Mouse (Mus musculus): ENCODE data around the gene Mkln1. TPM values are rescaled to one million over a fixed set of nuclear protein-coding genes. Genes with fewer than 3 reads are reported as not detected.

The Mkln1 gene
- 100 to 1,000 TPM; 180 to 188 TPM for total RNA-seq (2021)
- long read RNA-seq, experiment 1, full-length matches to known transcripts, result 162 of 182 reads
- long read RNA-seq, experiment 1, partial matches to known transcripts, result 1 of 182 reads
- long read RNA-seq, experiment 1, other reads (novel, unspliced or antisense), result 19 of 182 reads
- long read RNA-seq, experiment 2, full-length matches to known transcripts, result 148 of 176 reads
- long read RNA-seq, experiment 2, partial matches to known transcripts, result 2 of 176 reads
- long read RNA-seq, experiment 2, other reads (novel, unspliced or antisense), result 26 of 176 reads

DNA sequence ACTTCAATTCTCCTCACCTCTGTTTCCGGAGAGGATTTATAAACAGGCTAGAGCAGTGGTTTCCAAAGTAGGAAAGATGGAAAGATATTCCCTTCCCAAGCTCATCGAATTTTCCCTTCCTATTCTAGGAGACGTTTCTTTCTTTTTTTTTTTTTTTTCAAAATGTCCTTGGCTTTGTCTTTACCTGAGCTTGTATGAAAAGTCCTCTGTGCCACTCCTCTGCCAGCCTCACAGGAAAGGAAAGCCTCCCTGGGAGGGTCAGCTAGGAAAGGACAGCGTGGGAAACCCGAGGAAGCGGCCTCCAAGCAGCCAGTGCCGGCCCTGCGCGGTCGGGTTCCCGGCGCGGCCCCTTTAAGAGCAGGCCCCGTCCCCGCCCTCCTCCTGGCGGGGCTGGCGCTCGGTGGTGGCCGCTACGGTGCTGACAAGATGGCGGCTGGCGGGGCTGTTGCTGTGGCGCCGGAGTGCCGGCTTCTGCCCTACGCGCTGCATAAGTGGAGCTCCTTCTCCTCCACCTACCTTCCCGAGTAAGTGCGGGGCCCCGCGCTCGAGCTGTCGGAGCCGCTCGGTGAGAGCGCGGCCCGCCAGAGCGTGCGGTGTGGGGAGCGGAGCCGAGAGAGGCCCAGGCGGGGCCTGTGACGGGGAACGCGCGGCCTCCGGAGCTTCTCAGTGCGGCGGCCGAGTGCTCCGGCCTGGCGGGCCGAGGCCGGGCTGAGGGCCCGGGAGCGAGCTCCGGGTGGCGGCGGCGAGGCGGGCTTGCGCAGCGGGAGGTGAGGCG is at the start of gene Mkln1:
Gene Mkln1 (plus strand): TSS at position 305 of the 775 bp plus-strand sequence.
- DNase-seq, result peak; percentile 93
- intact Hi-C loops (cut with DNase I), result loop anchor here (5.0 kb wide), 3 partner anchors 81 to 206 kb away; no protein-coding TSS in a partner anchor

DNA sequence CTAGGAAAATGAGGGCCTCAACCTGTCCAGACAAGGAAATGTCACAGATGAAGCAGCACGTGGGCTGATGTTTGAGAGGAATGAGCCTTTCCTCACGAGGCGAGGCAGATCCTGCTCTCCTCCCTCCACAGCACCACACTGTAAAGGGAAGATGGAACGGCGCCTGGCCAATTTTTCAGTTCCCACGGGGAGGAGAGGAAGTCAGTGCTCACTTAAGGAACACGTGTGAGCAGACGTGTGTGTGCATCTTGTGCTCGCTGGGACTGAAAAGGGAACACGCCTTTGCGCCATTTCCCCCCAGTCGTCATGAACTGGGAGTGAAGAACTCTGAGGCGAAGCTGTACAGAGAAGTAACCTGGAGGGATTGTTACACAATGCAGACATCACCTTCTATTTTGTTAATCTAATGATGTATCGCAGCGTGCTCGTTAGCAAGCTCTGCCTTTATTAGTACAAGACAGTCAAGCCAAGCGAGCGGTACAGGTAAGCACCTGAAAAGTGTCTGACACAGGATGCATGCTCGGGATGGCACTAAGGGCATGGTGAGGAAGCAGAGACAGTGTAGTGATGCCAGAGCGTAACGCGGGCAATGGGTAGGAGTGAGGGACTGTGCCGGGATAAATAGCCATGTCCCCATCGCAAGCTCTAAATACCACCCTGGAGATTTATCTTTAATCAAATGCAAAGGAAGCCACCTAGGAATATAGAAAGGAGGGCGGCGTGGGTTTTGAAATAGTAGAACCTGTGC is 41.9 kb upstream of the Mkln1 start:
- DNase-seq, result peak; percentile 40 to 44
- intact Hi-C loops (cut with DNase I), result no loop called here

DNA sequence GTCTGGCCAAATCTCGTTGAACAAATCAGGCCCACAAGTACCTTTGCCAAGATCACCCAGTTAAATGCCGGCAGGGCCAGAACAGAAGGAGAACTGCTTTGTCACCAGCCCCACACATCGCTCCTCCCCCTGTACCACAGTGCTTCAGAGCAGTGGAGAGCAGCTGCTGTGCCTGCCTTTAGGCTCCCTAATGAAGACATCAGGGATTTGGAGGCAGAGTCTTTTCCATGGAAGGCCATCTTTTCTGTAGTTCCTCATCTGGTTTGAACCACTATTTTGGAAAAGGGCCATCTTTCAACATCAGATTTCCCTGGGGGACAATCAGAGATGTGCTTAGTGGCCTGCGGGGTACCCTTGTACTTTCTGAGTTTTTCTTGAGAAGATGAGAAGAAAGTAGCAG is 41.2 kb upstream of the Mkln1 start:
- DNase-seq, result peak in 1 of 2 experiments; percentile 10

DNA sequence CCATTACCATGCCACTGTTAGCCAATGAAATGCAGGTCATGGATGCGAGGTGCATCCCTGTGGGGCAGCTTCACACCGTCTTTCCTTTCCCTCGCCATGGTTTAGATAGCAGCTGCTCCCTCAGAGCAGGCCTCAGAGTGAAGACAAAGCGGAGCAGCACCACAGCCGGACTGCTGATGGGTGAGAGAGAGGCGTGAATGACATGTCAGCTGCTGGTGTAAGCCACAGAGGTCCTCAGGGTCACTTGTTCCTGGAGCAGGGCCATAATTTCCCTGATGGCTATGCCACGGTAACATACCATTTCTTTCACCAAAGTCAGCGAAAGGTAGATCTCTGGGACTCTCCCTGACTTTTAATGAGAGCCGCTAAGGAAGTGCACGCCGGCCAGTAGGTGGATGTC is 35.9 kb upstream of the Mkln1 start:
- intact Hi-C loops (cut with DNase I), result no loop called here
- no peak for DNase-seq

More for the DNA sequence above, 41.2 kb upstream of the Mkln1 start:
- intact Hi-C loops (cut with DNase I), result no loop called here

DNA sequence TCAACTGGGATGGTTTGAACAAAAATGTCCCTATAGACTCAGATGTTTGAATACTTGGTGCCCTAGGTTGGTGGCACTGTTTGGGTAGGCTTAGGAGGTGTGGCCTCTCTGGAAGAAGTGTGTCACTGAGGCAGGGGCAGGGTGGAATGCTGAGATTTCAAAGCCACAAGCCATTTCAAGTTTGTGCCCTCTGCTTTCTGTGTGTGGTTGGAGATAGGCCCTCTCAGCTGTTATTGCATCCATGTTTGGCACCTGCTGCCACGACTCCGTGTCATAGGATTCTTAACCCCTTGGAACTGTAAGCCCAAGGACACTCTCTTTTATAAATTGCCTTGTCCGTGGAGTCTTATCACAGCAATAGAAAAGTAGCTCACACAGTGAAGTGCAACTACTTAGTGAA is 34.1 kb upstream of the Mkln1 start:
- DNase-seq, result no peak
- intact Hi-C loops (cut with DNase I), result no loop called here

DNA sequence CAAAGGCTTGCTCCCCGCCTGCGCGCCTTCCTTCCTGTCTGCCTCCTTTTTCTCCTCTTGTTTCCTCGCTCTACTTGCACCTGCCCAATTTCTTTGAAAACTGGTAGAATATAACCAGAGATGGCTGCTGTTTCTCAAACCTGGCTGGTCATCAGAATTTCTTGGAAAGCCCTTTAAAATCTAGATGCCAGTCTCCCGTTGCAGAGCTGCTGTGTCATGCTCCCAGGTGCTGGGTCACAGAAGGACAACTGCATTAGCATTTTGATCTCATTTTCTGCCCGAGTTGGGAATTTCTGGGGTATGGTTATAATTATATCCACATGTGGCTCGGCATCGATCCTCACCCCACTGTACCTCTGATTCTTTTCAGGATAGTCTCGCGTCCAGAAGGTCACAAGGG is 30.6 kb upstream of the Mkln1 start:
- DNase-seq, result no peak
- intact Hi-C loops (cut with DNase I), result no loop called here

DNA sequence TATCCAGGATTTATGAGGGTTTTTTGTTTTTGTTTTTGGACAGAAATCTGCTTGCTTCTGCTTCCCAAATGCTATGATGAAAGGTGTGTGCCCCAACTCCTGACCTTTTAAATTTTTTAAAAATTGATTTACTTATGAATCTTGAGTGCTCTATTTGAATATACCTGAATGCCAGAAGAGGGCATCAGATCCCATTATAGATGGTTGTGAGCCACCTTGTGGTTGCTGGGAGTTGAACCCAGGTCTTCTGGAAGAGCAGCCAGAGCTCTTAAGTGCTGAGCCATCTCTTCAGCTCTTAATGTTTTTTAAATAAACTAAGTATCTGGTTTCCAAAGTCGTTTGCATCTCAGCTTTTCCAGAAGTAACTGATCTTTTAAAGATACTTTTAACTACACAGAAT is 30.0 kb upstream of the Mkln1 start:
- intact Hi-C loops (cut with DNase I), result no loop called here
- no peak for DNase-seq

DNA sequence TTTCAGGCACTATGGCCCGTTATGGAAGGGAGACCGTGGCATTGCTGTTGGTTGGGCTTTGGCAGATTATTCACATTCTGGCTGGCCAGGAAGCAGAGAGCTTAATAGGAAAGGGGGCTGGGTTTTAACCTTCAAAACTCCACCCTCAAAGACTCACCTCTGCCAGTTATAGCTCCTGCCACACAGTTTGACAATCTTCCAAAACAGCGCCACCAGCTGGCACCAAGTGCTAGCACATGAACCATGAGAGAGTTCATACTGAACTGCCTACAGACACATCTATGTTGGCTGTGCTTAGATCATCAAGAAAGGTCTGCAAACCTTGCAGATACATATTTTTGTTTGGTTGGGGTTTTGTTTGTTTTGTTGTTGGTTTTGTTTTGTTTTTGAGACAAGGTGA is 28.7 kb upstream of the Mkln1 start:
- intact Hi-C loops (cut with DNase I), result loop anchor here (2.0 kb wide), 1 partner anchor 47 kb away; no protein-coding TSS in a partner anchor
- peak; percentile 22 to 61 for DNase-seq

DNA sequence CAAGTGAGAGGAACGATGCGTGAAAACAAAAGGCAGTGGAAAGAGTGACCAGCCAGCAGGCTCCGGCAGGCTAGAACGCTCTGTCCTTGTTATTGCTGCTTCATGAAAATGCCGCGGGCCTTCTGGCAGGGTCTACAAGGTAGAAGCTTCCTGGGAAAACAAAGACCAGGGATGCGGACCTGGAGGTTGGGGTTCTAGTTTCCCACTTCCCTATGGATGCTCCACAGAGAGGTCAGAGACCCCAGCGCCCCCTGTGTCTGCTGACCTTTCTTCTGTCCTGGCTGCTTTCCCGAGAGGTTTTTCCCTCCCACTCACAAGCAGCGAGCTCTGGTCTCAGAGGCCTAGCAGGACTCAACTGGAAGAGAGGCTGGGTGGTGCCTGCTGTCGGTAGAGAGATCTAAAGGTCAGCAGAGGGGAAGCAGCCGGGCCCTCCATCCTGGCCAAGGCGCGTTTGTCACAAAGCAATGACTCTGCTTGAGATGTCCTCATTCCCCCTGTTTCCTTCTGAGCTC is 27.9 kb upstream of the Mkln1 start:
- intact Hi-C loops (cut with DNase I), result loop anchor here (2.0 kb wide), 1 partner anchor 48 kb away; no protein-coding TSS in a partner anchor
- DNase-seq, result peak; percentile 47 to 49

DNA sequence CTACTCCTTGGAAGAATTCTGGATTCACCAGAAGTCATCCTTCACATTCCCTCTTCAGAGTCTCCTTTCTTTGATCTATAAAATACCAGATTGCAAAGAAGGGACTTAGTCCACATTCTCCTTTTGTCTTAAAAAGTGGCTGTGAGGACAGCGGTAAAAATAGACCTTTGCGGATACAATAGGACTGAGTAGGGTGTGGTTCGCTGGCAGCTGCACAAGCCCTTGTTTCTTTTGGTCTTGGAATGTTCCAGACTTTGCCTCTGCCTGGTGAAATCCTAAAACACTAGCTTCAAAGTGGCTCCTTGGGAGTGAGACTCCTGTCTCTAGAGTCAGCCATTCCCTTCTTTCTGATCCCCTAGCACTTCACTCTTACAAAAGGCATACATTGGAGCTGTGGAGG is 27.4 kb upstream of the Mkln1 start:
- intact Hi-C loops (cut with DNase I), result loop anchor here (2.0 kb wide), 1 partner anchor 48 kb away; no protein-coding TSS in a partner anchor
- peak; percentile 50 to 53 for DNase-seq

DNA sequence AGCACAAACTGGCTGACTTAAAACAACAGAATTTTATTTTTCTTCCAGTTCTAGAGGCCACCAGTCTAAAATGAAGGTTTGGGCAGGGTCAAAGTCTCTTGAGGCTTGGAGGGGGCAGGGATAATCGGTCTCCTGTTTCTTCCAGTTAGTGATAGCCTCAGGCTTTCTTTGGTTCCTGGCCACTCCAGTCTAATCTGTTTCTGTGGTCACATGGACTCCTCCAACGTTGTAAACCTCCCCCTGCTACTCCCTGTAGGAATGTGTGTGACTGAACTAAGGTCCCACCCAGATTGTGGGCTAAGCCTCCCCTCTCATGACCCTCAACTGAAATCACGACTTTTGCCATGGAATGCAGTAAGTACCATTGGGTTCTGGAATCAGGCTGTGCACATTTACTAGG is 25.9 kb upstream of the Mkln1 start:
- DNase-seq, result peak in 1 of 2 experiments; percentile 10
- intact Hi-C loops (cut with DNase I), result no loop called here

DNA sequence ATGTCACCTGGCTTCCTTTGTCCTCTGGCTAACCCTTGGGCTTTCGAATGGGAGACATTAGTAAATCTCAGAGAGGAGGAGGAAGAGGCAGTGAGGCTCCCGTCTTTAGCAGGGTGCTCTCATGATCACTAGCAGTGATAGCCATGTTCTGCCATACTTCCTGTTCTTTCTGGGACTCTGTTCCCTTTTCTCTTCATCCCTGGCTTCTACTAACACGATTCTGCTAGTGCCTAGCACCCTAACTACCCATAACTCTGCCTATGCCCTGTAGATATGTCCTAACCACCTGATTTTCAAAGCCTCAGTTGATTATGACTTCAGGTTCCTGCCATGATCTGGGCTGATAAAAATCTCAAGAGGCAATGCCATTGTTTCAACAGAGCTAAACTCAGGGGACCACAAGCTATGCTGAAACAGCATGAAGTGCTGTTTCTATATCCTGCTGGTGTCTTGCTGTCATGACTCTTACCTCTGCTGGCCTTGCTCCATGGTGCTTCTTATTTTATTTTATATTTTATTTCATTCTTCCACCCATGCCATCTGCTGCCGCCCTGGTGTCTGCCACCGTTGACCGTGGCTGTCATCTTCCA is 25.4 kb upstream of the Mkln1 start:
- intact Hi-C loops (cut with DNase I), result no loop called here
- DNase-seq, result no peak

DNA sequence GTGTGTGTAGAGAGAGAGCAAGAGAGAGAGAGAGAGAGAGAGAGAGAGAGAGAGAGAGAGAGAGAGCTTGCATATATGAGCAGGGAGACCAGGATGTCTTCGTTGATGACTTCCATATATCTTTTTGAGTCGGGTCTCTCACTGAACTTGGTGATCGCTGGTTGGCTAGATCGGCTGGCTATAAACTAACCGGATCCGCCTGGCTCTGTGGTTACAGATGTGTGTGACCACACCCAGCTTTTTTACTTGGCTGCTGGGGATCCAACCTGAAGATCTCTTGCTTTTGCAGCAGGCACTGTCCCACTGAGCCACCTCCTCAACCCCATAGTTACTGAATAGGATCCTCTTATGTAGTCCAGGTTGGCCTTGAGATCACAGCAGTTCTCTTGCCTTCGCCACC is 15.5 kb upstream of the Mkln1 start:
- intact Hi-C loops (cut with DNase I), result no loop called here
- DNase-seq, result no peak

DNA sequence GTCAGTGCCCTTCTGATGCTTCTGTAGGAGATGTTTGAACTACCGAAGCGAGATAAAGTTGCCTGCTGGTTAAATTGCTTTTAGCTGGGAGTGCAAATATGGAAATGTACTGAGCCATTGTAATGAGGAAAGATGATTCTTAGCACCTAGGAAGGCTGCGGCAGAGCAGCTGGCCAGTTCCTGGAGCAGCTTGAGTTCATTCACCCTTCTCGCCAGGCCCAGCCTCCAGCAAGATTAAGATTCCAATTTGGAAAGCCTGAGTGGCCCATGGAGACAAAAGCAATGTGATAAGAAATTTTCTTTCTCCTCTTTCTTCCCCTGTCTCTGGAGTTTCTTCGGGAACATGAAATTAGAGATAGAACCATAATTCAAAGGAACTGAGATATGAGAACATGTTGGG is 13.7 kb upstream of the Mkln1 start:
- no peak for DNase-seq
- intact Hi-C loops (cut with DNase I), result no loop called here

DNA sequence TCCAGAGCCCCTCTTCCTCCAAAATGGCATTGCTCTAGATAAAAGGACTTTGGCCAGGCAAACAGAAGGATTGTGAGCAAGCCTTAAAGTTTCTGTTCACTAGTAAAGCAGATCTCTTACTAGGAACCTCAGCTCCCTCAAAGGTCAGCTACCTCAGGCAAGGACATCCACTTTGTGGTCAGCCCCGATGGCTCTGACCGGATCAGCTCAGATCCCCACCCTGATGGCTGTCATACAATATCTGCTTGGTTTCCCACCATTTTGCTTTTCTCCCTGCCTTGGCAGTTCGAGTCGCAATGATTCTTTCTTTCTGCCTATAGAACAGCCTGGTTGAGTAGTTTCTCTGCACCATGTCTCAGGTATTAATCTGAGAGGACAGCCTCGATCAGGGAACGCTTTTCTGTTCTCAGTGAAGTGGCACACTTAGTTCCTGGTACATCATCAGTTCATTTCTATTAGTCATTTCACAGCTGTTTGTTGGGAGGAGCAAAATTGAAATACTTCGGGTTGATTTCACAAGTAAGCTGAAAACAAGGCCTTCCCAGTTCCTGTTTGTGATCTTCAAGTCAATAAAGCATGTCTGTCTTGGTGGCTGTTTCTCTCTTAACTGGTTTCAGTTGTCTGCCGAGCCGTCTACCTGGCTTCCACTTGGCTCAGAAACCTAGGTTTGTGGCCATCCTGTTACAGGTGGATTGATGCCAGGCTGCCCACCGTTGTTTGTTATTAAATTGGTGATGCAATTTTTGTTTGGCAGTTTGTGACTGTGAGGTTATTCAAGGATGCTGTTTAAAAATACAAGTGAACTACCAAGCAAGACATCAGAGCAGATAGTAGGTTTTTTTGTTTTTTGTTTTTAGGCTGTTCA is 13.0 kb upstream of the Mkln1 start:
- no peak for DNase-seq
- intact Hi-C loops (cut with DNase I), result no loop called here

DNA sequence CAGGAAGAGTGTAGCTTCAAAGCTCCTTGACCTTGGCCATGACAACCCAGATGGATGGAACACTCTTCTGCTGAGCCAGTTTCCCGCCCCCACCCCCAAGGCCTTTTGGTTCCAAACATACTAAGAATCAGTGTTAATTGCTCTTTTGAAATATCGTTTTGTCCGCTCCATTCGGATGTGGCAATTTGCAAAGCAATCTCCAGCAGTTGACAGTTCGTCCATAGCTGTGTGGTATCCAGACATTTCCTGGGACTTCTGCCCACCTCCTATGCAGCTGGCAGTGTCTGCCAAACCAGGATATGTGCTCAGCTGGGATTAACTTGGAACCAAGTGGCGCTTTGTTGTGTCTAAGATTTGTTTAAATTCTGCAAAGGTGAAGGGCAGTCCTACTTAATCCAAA is 8.8 kb upstream of the Mkln1 start:
- DNase-seq, result no peak
- intact Hi-C loops (cut with DNase I), result no loop called here

DNA sequence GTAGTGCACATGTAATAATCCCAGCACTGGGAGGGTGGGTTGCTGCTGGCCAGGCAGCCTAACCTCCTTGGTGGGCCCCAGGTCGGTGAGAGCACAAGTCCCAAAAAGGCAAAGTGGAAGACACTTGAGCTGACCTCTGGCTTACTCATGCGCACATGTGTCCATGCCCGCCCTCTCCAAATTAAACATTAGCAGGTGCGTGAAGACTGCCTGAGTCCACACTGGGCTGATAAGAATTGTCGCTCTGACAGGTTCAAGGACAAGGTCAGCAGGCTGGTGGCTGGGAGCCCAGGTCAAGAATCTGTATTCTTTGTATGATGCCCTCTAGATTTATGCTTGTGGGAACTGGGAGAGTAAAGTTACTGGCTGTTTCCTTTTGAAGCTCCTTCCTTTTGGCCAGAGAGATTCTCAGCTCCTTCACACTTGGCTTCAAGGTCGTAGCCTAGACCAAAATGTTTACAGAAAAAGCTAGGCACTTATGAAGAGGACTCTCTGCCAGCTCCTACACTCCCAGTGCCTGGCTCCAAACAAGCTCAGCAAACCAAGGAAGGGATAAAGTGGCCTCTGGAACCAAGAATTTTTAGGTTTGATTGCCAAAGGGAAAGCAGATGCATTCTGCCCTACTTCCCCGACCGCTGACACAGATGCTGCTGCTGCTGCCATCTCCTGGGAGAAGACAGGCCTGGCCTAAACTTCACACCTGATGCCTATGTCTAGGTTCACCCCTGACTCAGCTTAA is 8.1 kb upstream of the Mkln1 start:
- intact Hi-C loops (cut with DNase I), result no loop called here

DNA sequence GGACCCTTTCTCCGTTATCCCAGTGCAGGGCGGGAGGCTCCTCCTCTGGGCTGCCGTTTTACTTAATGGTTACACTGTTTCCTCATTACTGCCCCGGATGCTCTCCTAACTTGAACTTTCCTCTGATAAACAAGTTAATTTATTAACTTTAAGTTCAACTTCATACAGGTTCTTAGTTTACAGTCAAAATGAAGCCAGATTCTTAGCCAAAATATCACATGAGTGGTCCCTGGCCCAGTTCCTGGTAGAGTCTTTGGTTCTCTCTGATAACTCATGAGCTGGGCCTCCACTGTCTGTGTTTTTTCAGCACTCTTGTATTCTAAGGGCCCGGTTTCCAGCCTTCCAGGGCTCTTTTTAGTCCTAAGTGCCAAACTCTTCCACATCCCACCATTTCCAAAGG is 5.7 kb upstream of the Mkln1 start:
- intact Hi-C loops (cut with DNase I), result no loop called here
- DNase-seq, result no peak

More for the DNA sequence above, 8.1 kb upstream of the Mkln1 start:
- DNase-seq, result peak; percentile 25 to 51

DNA sequence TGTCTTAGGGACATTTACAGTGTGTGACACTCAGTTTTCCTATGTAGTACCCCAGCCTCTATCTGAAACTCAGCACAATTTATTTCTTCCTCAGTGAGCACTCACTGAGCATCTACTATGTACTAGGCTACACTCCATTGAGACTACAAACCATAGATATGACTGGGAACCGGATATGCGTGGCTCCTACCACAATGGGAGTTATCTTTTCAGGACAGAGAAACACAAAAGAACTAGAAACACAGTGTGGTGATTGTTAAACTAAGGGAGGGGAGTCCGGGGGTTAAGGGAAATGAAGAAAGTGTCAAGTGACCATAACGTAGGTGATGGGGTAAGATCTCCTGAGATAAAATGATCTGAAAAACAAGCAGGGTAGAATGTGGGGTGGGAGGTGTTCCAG is 2.4 kb upstream of the Mkln1 start:
- intact Hi-C loops (cut with DNase I), result loop anchor here (5.0 kb wide), 3 partner anchors 79 to 204 kb away; no protein-coding TSS in a partner anchor
- no peak for DNase-seq

Data from heart, postnatal 14 days (tissue).